Mouse (Mus musculus) mouse embryonic stem cell (cell line): Measurements from ENCODE around the gene Klf9.
"Not testable (repeated sequence)": the region's sequence is repeated elsewhere in the genome, so short reads cannot be mapped to it uniquely, and the experiment has no call there.

ENCODE experiments used
- in situ Hi-C, 2 experiments: fragments of 300-500 bp; cut with MboI; formaldehyde crosslinking; loops; 1 replicate in 1 of 2; 3 replicates in 1 of 2; pipeline ENCODE4 v1.14.3; 2019 to 2020; ENCODE audit warnings: low sequenced_read_pairs in 2 of 2, low pct_unique_long_range_greater_than_20kb in 1 of 2, mixed read lengths in 1 of 2; ENCODE audit not compliant: unreplicated experiment in 1 of 2

The Klf9 gene

DNA sequence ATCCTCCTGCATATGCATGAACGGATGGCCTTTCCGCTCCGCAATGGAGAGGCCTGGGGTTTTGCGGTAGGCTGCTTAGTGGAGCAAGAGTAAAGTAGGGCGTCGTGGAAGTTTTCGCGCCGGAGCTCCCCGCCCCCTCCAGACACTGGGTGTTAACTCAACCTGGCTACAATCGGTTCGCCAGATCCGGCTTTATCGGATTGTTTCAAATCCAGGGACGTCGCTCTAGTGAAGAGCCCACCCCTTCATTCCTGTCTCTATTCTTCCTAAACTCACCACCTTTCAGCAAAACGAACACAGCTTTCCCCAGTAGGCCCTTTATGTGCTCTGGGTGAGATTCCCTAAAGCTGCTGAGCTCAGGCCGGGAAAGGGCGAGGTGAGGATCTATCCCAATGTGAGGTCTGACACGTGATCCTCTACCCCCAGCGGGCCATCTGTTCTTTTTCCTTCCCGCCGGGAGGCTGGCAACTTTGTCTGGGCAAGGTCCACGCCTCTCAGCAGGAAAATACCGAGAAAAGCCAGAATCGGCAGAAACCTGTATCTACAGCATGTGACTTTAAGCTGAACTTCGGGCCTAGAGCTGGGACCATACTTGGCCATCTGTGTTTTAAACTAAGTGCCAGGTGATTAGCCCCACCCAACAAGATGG lies 4.7 kb upstream of the Klf9 start:
- in situ Hi-C loops: loop anchor here (5.0 kb wide), 2 partner anchors 44 to 49 kb away; no protein-coding TSS in a partner anchor

DNA sequence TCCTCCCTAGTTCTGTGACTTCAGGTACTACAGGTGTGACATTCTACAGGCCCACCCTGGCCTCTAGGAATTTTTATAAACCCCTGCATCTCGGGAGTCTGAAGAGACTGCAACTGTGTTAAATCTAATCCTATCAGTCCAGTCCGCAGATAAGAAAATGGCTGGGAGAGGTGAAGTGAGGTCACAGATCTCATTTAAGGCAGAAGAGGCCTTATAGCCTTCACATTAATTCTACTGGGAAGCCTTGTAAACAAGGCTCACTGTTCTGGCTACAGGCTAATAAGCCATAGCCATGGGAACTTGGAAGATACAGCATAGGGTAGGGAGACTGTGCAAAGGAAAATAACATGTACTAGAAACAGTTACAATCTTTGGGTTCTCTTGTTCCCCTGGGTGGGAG lies 3.7 kb upstream of the Klf9 start:
- in situ Hi-C loops: loop anchor here (5.0 kb wide), 2 partner anchors 45 to 50 kb away; no protein-coding TSS in a partner anchor

DNA sequence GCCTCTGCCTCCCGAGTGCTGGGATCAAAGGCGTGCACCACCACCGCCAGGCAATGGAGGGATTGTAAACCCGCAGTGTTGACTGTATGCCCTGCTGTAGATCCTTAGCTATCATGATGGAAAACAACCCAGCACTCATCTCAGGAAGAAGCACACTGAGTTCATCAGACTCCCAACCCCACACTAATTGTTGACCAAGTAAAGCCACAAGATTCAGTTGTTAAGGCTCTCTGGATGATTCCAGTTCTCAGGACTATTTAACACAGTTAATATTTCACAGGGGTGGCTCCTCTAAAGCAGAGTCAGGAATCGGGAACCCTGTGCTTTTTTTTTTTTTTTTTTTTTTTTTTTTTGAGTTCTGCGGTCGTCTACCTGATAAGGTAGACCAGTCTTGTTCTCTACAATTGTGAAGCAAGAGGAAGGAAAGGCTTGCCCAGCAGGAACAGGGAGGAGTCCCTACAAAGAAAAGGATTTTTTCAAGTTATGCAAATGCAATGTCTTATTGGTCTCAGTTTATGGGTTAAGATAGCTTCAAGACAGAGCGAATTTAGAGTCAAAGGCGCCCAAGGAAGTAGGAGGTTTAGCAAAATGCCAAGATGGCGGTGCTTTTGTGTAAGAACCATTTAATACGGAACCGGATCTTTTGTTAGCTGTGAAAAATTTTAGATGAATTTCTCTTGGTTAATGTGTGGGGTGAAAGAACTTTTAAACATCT lies 1.1 kb upstream of the Klf9 start:
- in situ Hi-C loops: loop anchor here (5.0 kb wide), 2 partner anchors 48 to 53 kb away; no protein-coding TSS in a partner anchor

DNA sequence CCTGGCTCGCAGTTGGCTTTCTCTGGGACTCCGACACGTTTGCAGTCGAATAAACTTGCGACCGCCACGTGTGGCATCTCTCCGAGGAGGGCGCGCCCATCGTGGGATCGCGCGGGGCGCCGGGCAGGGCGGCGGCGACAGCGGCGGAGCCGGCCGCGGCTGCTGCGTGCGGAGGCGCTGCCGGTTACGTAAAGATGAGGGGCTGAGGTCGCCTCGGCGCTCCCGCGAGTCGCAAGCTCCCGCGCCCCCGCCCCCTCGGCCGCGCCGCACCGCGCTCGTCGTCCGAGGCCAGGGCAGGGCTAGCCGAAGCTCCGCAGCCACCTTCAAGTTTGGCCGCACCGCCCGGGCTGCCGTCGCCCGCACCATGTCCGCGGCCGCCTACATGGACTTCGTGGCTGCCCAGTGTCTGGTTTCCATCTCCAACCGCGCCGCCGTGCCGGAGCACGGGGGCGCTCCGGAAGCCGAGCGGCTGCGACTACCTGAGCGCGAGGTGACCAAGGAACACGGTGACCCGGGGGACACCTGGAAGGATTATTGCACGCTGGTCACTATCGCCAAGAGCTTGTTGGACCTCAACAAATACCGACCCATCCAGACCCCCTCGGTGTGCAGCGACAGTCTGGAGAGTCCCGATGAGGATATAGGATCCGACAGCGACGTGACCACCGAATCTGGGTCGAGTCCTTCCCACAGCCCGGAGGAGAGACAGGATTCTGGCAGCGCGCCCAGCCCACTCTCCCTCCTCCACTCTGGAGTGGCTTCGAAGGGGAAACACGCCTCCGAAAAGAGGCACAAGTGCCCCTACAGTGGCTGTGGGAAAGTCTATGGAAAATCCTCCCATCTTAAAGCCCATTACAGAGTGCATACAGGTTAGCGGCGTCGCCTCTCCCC lies 610 bp downstream of the Klf9 start:
- in situ Hi-C loops: no loop called here

DNA sequence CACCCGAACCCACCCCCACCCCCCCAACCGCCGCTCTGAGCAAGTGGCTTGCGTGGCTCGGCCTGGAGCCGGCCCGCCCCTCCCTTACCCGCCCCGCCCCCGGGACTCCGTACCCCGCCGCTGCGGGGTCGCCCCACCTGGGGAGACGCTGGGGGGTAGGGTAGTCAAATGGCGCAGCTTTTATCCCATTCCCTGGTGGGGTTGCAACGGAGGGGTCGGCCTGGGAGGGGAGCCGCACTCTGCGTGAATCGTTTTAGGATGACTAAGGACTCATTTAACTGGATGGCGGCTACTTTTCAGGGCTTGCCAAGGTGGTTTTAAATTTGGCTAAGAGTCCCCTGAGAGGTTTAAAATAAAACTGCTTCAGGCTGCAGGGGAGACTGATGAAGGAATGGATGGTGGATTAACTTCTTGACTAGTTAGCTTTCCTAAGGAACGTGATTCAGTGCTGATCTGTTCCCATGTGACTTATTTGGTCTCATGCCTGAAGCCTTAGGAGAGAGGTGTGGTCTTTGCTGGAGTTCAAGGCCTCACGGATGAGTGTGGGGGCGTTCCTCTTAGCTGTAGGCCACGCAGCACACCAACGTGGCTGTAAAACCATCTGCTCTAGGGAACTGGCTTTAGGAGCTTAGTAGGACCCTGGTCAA lies 1.5 kb downstream of the Klf9 start:
- in situ Hi-C loops: no loop called here

DNA sequence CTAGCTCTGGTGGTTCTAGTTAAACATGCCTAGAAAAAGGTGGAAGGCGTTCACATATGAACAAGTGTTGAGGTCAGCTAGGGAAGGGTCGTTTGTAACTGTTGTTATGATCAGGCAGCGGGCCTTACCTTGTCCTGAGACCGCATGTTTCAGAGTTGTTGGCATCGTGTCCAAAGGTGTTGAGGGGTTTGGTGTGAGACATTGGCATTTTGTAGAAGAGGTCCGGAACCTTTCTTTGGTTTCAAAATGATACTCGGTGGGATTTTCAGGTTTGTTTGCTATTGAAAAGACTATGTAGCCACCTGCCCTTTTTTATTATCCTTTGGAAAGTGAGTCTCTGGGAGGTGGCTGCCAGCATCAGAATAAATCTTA lies 2.0 kb downstream of the Klf9 start:
- in situ Hi-C loops: no loop called here

DNA sequence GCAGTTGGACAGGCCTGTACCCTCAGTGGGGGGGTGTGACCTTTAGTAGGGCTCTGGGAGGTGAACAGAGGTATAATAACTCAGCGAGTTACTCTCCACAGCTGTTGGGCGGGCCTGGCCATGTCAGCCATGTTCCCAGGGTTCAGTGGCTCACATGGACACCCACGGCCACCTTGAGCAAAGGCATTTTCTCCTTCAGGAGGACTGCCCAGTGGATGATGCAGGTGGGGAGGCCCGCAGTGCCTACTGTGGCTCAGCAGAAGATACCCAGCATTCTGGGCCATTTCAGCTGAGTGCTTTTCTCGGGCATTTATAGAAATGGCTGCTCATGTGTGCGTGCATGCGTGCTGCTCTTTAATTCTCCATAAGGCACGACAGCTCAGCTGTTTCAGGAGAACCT lies 2.5 kb downstream of the Klf9 start:
- in situ Hi-C loops: no loop called here

DNA sequence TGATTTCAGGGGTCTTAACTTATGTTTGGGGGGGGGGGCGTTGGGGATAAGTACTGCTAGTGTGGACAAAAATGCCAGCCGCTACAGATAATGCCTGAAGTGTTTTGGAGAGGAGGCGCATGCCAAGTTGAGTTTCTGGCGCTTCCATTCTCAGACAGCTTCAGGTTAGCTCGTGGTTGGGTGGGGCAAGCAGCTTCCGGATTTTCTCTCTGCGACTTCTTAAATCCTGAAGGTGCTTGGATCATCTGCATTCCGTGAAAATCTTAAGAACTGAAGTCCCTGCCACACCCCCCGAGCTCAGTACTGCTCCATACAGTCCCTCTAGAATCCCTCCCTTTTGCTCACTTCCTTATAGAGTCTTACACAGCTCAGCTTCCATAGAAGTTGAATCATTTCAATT lies 3.0 kb downstream of the Klf9 start:
- in situ Hi-C loops: no loop called here

DNA sequence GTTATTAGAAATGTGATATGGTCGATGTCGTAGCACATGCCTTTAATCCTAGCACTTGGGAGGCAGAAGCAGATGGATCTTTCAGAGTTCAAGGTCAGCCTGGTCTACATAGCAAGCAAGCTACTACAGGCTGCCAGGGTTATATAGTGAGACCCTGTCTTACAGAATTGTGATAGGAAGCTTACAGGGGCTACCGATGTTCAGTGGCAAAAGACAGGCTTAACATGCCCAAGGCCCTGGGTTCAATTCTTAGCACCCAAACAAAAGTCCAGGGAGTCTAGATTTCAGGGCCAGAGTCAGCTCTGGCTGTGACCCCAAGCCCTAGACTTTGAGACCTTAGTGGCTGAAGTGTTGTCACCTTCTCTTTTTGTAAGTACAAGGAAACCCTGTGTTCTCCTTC lies 4.1 kb downstream of the Klf9 start:
- in situ Hi-C loops: no loop called here

DNA sequence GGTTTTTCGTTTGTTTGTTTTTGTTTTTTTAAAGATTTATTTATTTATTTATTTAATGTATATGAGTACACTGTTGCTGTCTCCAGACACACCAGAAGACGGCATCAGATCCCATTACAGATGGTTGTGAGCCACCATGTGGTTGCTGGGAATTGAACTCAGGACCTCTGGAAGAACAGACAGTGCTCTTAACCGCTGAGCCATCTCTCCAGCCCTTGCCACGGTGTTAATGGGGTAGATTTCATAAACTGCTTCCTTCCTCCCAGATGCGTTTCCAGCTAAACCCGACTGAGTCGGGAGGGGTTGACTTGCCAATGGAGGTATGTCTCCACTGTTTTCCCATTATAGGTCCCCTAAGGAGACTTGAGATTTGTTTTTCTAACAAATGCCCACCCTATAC lies 4.5 kb downstream of the Klf9 start:
- in situ Hi-C loops: not testable (repeated sequence)

DNA sequence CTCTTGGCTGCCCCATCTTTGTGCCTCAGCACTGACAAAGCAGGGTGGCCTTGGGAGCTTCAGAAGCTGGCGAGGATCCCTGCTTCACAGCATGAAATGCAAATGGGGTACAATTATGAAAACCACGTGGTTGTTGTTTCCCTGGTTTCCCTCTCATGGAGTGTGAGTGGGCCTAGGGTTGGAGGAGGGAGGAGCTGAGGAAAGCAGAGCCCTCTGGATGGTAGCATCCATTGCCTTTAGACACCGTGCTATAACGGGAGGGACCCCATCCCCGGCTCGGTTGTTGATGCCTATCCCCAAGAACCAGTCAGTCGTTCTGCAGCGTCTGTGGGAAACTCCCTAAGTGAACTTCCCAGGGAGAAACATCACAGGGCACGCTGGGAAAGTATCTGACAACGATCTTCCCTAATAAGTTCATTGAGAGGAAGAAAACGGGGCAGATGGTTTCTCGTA lies 5.4 kb downstream of the Klf9 start:
- in situ Hi-C loops: no loop called here

DNA sequence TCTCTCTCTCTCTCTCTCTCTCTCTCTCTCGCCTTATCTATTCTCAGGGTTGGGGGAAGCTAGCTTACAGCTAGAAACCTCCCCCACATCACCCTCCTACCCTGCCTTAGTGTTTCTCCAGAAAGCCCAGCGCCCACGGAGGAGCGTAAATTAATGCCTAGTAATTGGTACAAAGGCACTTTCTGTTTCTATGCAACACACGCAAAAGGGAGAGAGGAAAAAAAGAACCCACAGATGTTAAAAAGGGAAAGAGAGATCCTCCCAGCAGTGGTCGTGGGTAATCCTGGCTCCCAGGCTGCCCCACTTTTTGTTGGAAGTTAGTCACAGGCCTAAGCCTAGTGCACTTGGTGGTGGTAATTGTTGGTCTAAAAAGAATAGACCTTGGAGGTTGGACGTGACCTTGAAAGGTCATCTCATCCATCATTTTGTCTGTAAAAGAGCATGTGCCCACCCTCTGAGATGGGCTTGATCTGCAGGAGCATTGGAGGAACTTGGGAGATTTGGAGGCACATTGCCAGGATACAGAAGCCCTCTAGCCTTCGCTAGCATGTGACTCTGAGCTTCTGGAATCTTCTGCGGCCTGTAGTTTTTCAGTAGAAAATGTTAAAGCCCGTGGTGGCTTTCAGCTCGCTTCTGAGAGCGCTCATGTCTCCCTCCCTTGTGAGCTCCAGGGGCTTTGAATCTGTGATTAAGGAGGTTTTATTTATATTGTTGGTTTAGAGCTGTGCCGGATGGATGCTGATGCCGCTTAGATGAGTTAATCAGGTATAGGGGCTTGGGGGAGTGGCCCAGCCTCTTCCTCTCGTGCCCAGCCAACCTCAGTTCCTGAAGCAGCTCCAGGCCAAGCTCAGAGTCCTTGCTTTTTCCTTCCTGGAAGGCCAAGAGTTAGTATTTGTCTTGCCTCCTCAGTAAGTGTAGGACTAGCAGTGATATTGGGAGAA lies 6.3 kb downstream of the Klf9 start:
- in situ Hi-C loops: no loop called here

DNA sequence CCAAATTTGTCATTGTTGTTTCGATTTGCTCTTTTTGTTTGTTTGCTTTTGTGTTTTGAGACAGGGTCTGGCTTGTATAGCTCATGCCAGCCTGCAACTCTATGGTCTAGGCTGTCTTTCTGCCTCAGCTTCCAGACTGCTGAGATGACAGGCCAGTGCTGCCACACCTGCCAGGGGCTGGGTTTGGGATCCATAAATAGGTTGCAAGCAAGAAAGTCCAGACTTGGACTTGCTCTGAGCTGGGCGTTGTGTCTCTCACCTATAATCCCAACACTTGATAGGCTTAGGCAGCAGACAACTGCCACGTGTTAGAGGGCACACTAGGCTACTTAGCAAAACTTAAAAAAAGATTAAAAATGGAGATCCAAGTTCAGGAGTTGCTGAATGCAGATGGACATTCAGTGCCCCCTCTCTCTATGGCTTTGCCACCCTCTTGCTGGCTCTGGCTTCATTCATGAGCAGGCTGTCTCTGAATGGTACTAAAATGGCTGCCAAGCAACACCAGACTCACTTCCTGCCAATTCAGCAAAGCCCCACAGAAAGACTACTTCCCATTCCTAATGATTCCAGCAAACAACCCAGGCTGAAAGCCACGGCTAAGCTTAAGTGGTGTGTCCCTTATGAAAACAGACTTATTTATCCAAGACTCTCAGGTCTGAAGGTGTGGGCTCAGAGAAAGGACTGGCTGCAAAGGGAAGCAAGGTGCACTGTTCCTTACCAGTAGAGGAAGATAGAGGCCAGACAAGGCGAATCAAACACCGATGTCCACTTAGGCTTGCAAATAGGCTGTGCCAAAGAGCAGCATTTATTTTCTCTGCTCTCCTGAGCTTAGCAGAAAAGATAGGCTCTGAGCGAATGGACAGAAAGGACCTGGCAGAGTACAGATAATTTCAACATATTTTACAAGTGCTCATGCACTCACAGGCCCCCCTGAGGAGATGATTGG lies 8.7 kb downstream of the Klf9 start:
- in situ Hi-C loops: no loop called here

DNA sequence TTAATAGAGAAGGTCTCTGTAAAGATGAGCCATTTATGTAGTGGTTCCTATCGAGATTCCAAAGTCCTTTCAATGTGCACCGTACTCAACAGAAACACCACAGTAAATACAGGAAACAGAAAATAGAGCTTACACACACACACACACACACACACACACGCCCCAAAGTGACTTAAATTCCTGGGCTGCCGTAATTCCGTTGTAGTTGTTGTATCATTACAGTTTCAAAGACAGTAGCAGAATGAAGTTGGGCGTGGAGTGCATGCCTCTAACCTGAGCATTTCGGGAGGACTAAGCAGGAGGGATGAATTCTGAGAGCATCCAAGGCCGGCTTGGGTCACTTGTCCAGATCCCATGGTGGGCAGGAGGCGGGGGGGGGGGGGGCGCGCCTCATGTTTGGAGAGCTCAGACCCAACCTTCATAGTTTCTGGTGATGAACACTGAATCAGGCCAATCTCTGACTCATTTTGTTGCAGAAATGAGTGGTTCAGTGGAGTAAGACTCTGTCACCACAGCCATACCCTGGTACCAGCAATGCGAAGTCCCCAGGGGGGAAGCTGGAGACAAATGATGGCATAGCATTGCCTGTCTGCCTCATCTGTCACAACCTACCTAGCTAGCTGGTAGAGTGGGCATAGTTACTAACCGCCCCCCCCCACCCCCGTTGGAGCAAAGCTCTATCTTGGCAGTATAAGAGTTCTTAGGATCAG lies 9.7 kb downstream of the Klf9 start:
- in situ Hi-C loops: no loop called here

DNA sequence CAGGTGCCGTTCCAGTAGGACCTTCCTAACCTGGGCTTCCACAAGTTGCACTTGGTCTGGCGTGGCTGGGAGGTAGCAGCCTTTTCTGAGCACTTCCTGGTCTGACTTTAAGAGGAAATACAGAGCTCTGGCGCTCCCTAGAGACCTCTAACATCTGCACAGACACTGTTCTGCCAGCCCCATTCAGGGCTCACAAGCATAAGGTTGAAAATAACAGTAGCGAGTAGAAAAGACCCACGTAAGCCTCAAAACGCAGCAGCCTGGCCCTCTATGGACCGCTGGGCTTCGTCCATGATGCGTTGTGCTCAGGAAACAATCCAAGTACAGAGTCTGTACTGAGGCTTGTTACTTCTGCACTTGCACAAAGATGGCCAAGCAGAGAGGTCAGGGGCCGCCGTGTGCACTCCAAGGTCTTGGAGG lies 10.6 kb downstream of the Klf9 start:
- in situ Hi-C loops: no loop called here

DNA sequence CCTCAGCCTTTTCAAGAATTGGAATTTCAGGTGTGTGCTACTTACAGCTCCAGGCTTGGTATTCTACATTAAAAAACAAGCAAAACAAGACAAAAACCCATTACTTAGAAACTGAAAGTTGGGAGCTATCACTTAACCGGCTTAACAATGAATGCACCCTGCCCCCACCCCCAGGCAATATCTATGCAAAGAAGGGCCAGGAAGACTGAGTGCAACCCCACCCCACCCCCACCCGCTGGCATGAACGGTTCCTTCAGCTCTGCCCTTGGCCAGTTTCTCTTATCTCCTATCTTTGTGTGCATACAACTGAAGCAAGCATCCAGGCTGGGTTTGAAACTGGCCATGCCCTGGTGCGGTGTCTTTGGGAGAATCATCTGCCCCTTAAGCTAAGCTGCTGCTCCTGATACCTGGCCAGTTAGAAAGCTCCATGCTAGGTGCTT lies 11.2 kb downstream of the Klf9 start:
- in situ Hi-C loops: no loop called here
